Mouse (Mus musculus): ENCODE measurements around the gene Mesd.

- no peak for TF ChIP-seq CTCF (IDR thresholded peaks at IDR 0.05; ENCODE audit: low read depth)
- no peak for TF ChIP-seq EP300 (IDR thresholded peaks at IDR 0.05; ENCODE audit: low read depth)
These were observed 44.2 kb upstream of the Mesd start for GRCm38 (mm10) chr7:83840076-83840475.
